Mouse (Mus musculus) G1E (cell line): ENCODE results near the gene Sh3pxd2a.

Experiments used
- CTCF ChIP-seq: IDR thresholded peaks from 2 replicates; pipeline ENCODE4 v1.5.1; 2012; ENCODE audit warnings: low read depth, low read length, inconsistent platforms, mixed read lengths
- POLR2AphosphoS5 ChIP-seq: IDR thresholded peaks from 2 replicates; pipeline ENCODE4 v1.6.1; 2012; ENCODE audit warnings: low read depth, low read length, inconsistent platforms; ENCODE audit not compliant: insufficient replicate concordance

DNA sequence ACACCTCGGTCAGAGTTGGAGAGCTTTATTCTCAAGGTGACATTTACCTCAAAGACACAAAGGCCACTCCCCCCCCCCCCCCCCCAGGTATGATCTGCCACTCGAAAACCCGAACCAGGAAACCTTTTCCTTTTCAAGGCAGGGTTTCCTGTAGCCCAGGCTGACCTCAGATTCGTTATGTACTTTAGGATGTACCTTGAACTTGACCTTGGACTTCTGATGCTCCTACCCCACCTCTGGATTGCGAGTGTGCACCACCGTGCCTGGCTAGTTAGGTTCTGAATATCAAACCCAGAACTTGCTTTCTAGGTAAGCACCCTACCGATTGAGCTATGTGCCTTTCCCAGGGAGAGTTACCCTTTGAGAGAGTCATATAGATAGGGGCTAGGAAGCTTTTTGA, 215.9 kb downstream of the Sh3pxd2a start:
- TF ChIP-seq CTCF, result no peak
- TF ChIP-seq POLR2AphosphoS5, result no peak
